Comparison of ENCODE assay signal across 8 mouse cellular contexts in genomic region chr9:110624361-110625166, GRCm38 (mm10). TPM values are rescaled to one million over a fixed set of nuclear protein-coding genes. Genes with fewer than 3 reads are reported as not detected.
DNase-seq lines count a peak whose midpoint lies in the region; ATAC-seq lines count a peak whose summit lies in the region.

Gene Nradd (minus strand): TSS chr9:110624452.

- peak within 1 kb of the TSS; percentile 72 for H3K9ac ChIP-seq in hindbrain, embryonic 11.5 days (ENCODE audit: low read depth, low read length)
- H3K9ac ChIP-seq in lung, embryonic 15.5 days, result peak within 1 kb of the TSS; percentile 58

- H3K36me3 ChIP-seq in hindbrain, embryonic 11.5 days (ENCODE audit: control insufficient read depth, insufficient read depth, low read length), result 0 out of 2 replicates have a peak, but pooled peaks cover 4% of the 10 kb centered on the region
- peaks cover 18% of the 10 kb centered on the region for H3K36me3 ChIP-seq in lung, embryonic 15.5 days

- no peaks in the 10 kb centered on the region; the same call in 1 of the 2 replicates for H3K27me3 ChIP-seq in hindbrain, embryonic 11.5 days (ENCODE audit: control insufficient read depth, insufficient read depth, low read length)
- no peaks in the 10 kb centered on the region for H3K27me3 ChIP-seq in lung, embryonic 15.5 days

- H3K27ac ChIP-seq in hindbrain, embryonic 11.5 days (ENCODE audit: low read depth, low read length), result peak within 1 kb of the TSS; percentile 83
- peak within 1 kb of the TSS; percentile 87 for H3K27ac ChIP-seq in lung, embryonic 15.5 days

- peak; percentile 95 for ATAC-seq in hindbrain, embryonic 11.5 days (ENCODE audit: low FRiP score)
- ATAC-seq in lung, embryonic 15.5 days (ENCODE audit: borderline replicate concordance, extremely low read depth, low FRiP score, low TSS enrichment), result peak; percentile 94

- DNase-seq in adipocyte (ENCODE audit: low spot score), result peak; percentile 92
- DNase-seq in cerebellum, postnatal 25 days, result peak; percentile 91 to 95
- peak; percentile 75 to 81 for DNase-seq in frontal cortex, postnatal 14 days (ENCODE audit: low spot score in 2 of 2)
- DNase-seq in hindbrain, embryonic 11.5 days (ENCODE audit: low spot score), result peak; percentile 96
- peak; percentile 93 for DNase-seq in layer of hippocampus, adult 9-11 months
- DNase-seq in ovary, postnatal 36 days (ENCODE audit: low spot score), result peak; percentile 89
- DNase-seq in yolk sac, embryonic 10.5 days (ENCODE audit: low spot score), result peak; percentile 88

- H3K4me2 ChIP-seq in hindbrain, embryonic 11.5 days (replicated peaks; ENCODE audit: low read depth, low read length), result peak within 1 kb of the TSS; percentile 96
- H3K4me2 ChIP-seq in lung, embryonic 15.5 days, result peak within 1 kb of the TSS; percentile 90

- WGBS in hindbrain, embryonic 11.5 days, result under 1% methylated on average over 41 of the region's 41 CpGs
- 3% methylated on average over 41 of the region's 41 CpGs for whole genome bisulfite sequencing in lung, embryonic 15.5 days

- H3K4me1 ChIP-seq in hindbrain, embryonic 11.5 days (replicated peaks; ENCODE audit: control insufficient read depth, insufficient read depth, low read length), result peaks cover 8% of the 10 kb centered on the region
- peaks cover 18% of the 10 kb centered on the region for H3K4me1 ChIP-seq in lung, embryonic 15.5 days

- peak within 1 kb of the TSS; percentile 55 for H3K4me3 ChIP-seq in hindbrain, embryonic 11.5 days (ENCODE audit: low read depth, low read length)
- peak within 1 kb of the TSS; percentile 56 for H3K4me3 ChIP-seq in lung, embryonic 15.5 days

- no peaks in the 10 kb centered on the region for H3K9me3 ChIP-seq in hindbrain, embryonic 11.5 days (ENCODE audit: control insufficient read depth, low read length)
- H3K9me3 ChIP-seq in lung, embryonic 15.5 days, result no peaks in the 10 kb centered on the region

RNA-seq across cellular contexts. Expression of gene Nradd, which starts in this region (rescaled TPM):
- polyA plus RNA-seq in hindbrain, embryonic 11.5 days (2014; fragmentation: Nextera tagmentation; extraction: Ambion mirVana), result 21.9 and 22.0 TPM in 2 replicates
- polyA plus RNA-seq in lung, embryonic 15.5 days (2015; fragmentation: Nextera tagmentation; extraction: Ambion mirVana), result 51.2 and 55.6 TPM in 2 replicates

Comparison
In these comparisons a context has a peak if more than half of its experiments do, and no peak if none do; other contexts are left out.
1. Peak in every context shown above with its lines: DNase-seq, ATAC-seq, H3K4me3 ChIP-seq and H3K27ac ChIP-seq.